Mouse (Mus musculus) kidney, embryonic 14.5 days (tissue): ENCODE results near the gene Dhrs7b. TPM values are rescaled to one million over a fixed set of nuclear protein-coding genes. Genes with fewer than 3 reads are reported as not detected.

Source experiments
- polyA plus RNA-seq: library from polyadenylated mRNA; unstranded; fragments of >200 nt; fragmentation: Nextera tagmentation; extraction: Ambion mirVana; gene quantifications from 2 replicates; pipeline ENCODE4 v1.2.1, GENCODE M21; 2014

The Dhrs7b gene
- polyA plus RNA-seq, 1 experiment from 2014 or later: 35.8 TPM

Other genes with a start within 250 kb of the Dhrs7b start
- gene Llgl1, start 130.9 kb upstream of the Dhrs7b start, polyA plus RNA-seq: 40.8 and 69.0 TPM in 2 replicates
- gene Flii, start 103.4 kb upstream of the Dhrs7b start, polyA plus RNA-seq: 46.8 and 71.9 TPM in 2 replicates
- 9.8 and 17.0 TPM in 2 replicates for gene Mief2, start 102.2 kb upstream of the Dhrs7b start, polyA plus RNA-seq
- gene Top3a, start 53.3 kb upstream of the Dhrs7b start, polyA plus RNA-seq: 13.7 and 21.5 TPM in 2 replicates
- gene Smcr8, start 53.1 kb upstream of the Dhrs7b start, polyA plus RNA-seq: 5.2 and 8.2 TPM in 2 replicates
- 45.3 and 78.4 TPM in 2 replicates for gene Shmt1, start 18.9 kb upstream of the Dhrs7b start, polyA plus RNA-seq
- 72.8 and 72.9 TPM in 2 replicates for gene Tmem11, start 48.6 kb downstream of the Dhrs7b start, polyA plus RNA-seq
- 15.7 and 25.0 TPM in 2 replicates for gene Natd1, start 84.1 kb downstream of the Dhrs7b start, polyA plus RNA-seq
- 69.0 and 106 TPM in 2 replicates for gene Map2k3, start 101.4 kb downstream of the Dhrs7b start, polyA plus RNA-seq
- 0.32 TPM in 1 of 2 replicates, not detected in the other for gene Kcnj12, start 191.9 kb downstream of the Dhrs7b start, polyA plus RNA-seq